24 mouse cellular contexts compared by ENCODE assay signal in genomic region chr4:125430845-125431244, GRCm38 (mm10). TPM values are rescaled to one million over a fixed set of nuclear protein-coding genes. Genes with fewer than 3 reads are reported as not detected.
DNase-seq lines count a peak whose midpoint lies in the region; ATAC-seq lines count a peak whose summit lies in the region.
"Had no signal": no experiment of that assay in that cellular context is flagged by ENCODE, and none has a peak within 500 bp of the region (broad histone marks: within the 10 kb centered on the region; RNA-seq: fewer than 3 reads in every experiment).

No protein-coding gene starts in this region.

- no peaks in the 10 kb centered on the region for H3K36me3 ChIP-seq in embryonic facial prominence, embryonic 14.5 days (ENCODE audit: control insufficient read depth, insufficient read depth, low read length)
- H3K36me3 ChIP-seq in embryonic facial prominence, embryonic 10.5 days (replicated peaks) = no peaks in the 10 kb centered on the region
- H3K36me3 ChIP-seq in midbrain, embryonic 11.5 days (ENCODE audit: control insufficient read depth, insufficient read depth, low read length) = no peaks in the 10 kb centered on the region
- H3K36me3 ChIP-seq in midbrain, embryonic 14.5 days (ENCODE audit: control insufficient read depth, insufficient read depth, low read length) = no peaks in the 10 kb centered on the region
- H3K36me3 ChIP-seq: embryonic facial prominence, embryonic 12.5 days; embryonic facial prominence, embryonic 15.5 days; forebrain, embryonic 10.5 days; forebrain, embryonic 12.5 days; forebrain, embryonic 15.5 days had no signal

- H3K9me3 ChIP-seq in embryonic facial prominence, embryonic 14.5 days (ENCODE audit: control insufficient read depth, low read length) = no peaks in the 10 kb centered on the region
- H3K9me3 ChIP-seq in embryonic facial prominence, embryonic 10.5 days = no peaks in the 10 kb centered on the region
- H3K9me3 ChIP-seq in midbrain, embryonic 11.5 days (ENCODE audit: control insufficient read depth, low read length) = no peaks in the 10 kb centered on the region
- no peaks in the 10 kb centered on the region for H3K9me3 ChIP-seq in midbrain, embryonic 14.5 days (ENCODE audit: control insufficient read depth, low read length)
- H3K9me3 ChIP-seq: embryonic facial prominence, embryonic 12.5 days; embryonic facial prominence, embryonic 15.5 days; forebrain, embryonic 10.5 days; forebrain, embryonic 15.5 days had no signal

- WGBS in embryonic facial prominence, embryonic 14.5 days = 58% methylated on average over 4 of the region's 4 CpGs
- WGBS in embryonic facial prominence, embryonic 10.5 days = 74% methylated on average over 4 of the region's 4 CpGs
- 86% methylated on average over 4 of the region's 4 CpGs for WGBS in midbrain, embryonic 11.5 days
- 71% methylated on average over 4 of the region's 4 CpGs for WGBS in midbrain, embryonic 14.5 days

- DNase-seq in embryonic facial prominence, embryonic 14.5 days (ENCODE audit: low spot score) = peak; percentile 50
- no peak for DNase-seq in embryonic facial prominence, embryonic 10.5 days (ENCODE audit: low spot score)
- DNase-seq in midbrain, embryonic 11.5 days (ENCODE audit: low spot score, missing footprints) = peak; percentile 10
- DNase-seq in midbrain, embryonic 14.5 days = no peak
- DNase-seq in adrenal gland, postnatal 25 days = no peak
- DNase-seq: adrenal gland, adult 2 months; adrenal gland, postnatal 10 days; adrenal gland, postnatal 36 days; B cell, adult 2 months; cerebellum, adult 11 months; cerebellum, adult 18-20 months; cerebellum, adult 8-10 months; cerebellum, adult 9-11 months; cerebellum, postnatal 14 days; cerebellum, postnatal 36 days; embryo, embryonic 11 days had no signal

- H3K4me2 ChIP-seq in embryonic facial prominence, embryonic 14.5 days (ENCODE audit: low read depth, low read length) = no peak overlapping the region
- H3K4me2 ChIP-seq in midbrain, embryonic 11.5 days = no peak overlapping the region
- no peak overlapping the region for H3K4me2 ChIP-seq in midbrain, embryonic 14.5 days (ENCODE audit: low read length)
- H3K4me2 ChIP-seq: embryonic facial prominence, embryonic 12.5 days; embryonic facial prominence, embryonic 15.5 days; forebrain, embryonic 12.5 days; forebrain, embryonic 15.5 days had no signal

- no peak for ATAC-seq in embryonic facial prominence, embryonic 14.5 days (ENCODE audit: low read depth)
- ATAC-seq in midbrain, embryonic 11.5 days (ENCODE audit: low FRiP score) = no peak
- ATAC-seq in midbrain, embryonic 14.5 days (ENCODE audit: low FRiP score, low TSS enrichment) = no peak
- ATAC-seq: CD4-positive, CD25-positive, alpha-beta regulatory T cell, adult 4 months; forebrain, embryonic 15.5 days had no signal

- H3K4me1 ChIP-seq in embryonic facial prominence, embryonic 14.5 days (ENCODE audit: control insufficient read depth, insufficient read depth, low read length) = no peaks in the 10 kb centered on the region
- H3K4me1 ChIP-seq in embryonic facial prominence, embryonic 10.5 days = peaks cover 7% of the 10 kb centered on the region; the same call in 1 of the 2 replicates
- H3K4me1 ChIP-seq in midbrain, embryonic 11.5 days (ENCODE audit: control insufficient read depth, insufficient read depth, low read length) = no peaks in the 10 kb centered on the region
- no peaks in the 10 kb centered on the region for H3K4me1 ChIP-seq in midbrain, embryonic 14.5 days (ENCODE audit: control insufficient read depth, insufficient read depth, low read length)
- H3K4me1 ChIP-seq: embryonic facial prominence, embryonic 12.5 days; embryonic facial prominence, embryonic 15.5 days; forebrain, embryonic 12.5 days; forebrain, embryonic 15.5 days had no signal

- no peaks in the 10 kb centered on the region for H3K27me3 ChIP-seq in embryonic facial prominence, embryonic 14.5 days (replicated peaks; ENCODE audit: control insufficient read depth, insufficient read depth, low read length)
- H3K27me3 ChIP-seq in embryonic facial prominence, embryonic 10.5 days (replicated peaks; ENCODE audit: low read depth, poor library complexity, severe bottlenecking) = peaks cover 13% of the 10 kb centered on the region; the same call in 1 of the 2 replicates
- no peaks in the 10 kb centered on the region for H3K27me3 ChIP-seq in midbrain, embryonic 11.5 days (ENCODE audit: control insufficient read depth, insufficient read depth, low read length)
- no peaks in the 10 kb centered on the region for H3K27me3 ChIP-seq in midbrain, embryonic 14.5 days (ENCODE audit: control insufficient read depth, insufficient read depth, low read length)
- H3K27me3 ChIP-seq: embryonic facial prominence, embryonic 15.5 days; forebrain, embryonic 15.5 days had no signal

- no peak overlapping the region for H3K4me3 ChIP-seq in embryonic facial prominence, embryonic 14.5 days (ENCODE audit: low read depth, low read length)
- no peak overlapping the region for H3K4me3 ChIP-seq in embryonic facial prominence, embryonic 10.5 days
- H3K4me3 ChIP-seq in midbrain, embryonic 11.5 days (ENCODE audit: low read depth, low read length) = no peak overlapping the region
- no peak overlapping the region for H3K4me3 ChIP-seq in midbrain, embryonic 14.5 days (replicated peaks; ENCODE audit: low read depth, low read length)
- H3K4me3 ChIP-seq: embryonic facial prominence, embryonic 12.5 days; embryonic facial prominence, embryonic 15.5 days; erythroblast, embryonic 14.5 days; forebrain, embryonic 10.5 days; forebrain, embryonic 12.5 days; forebrain, embryonic 15.5 days had no signal

- H3K9ac ChIP-seq in embryonic facial prominence, embryonic 14.5 days (ENCODE audit: low read depth, low read length) = no peak overlapping the region
- H3K9ac ChIP-seq in midbrain, embryonic 11.5 days (ENCODE audit: low read length) = no peak overlapping the region
- no peak overlapping the region for H3K9ac ChIP-seq in midbrain, embryonic 14.5 days (replicated peaks; ENCODE audit: low read length)
- H3K9ac ChIP-seq: embryonic facial prominence, embryonic 12.5 days; embryonic facial prominence, embryonic 15.5 days; forebrain, embryonic 12.5 days; forebrain, embryonic 15.5 days had no signal

- no peak overlapping the region for H3K27ac ChIP-seq in embryonic facial prominence, embryonic 14.5 days (replicated peaks; ENCODE audit: low read depth, low read length)
- no peak overlapping the region for H3K27ac ChIP-seq in embryonic facial prominence, embryonic 10.5 days (replicated peaks)
- H3K27ac ChIP-seq in midbrain, embryonic 11.5 days (ENCODE audit: low read depth, low read length) = no peak overlapping the region
- H3K27ac ChIP-seq in midbrain, embryonic 14.5 days (replicated peaks; ENCODE audit: low read depth, low read length) = no peak overlapping the region
- H3K27ac ChIP-seq: embryonic facial prominence, embryonic 12.5 days; embryonic facial prominence, embryonic 15.5 days; forebrain, embryonic 10.5 days; forebrain, embryonic 12.5 days; forebrain, embryonic 15.5 days had no signal

RNA-seq across cellular contexts. Expression of gene Grik3, which starts 59.7 kb away (rescaled TPM):
- polyA plus RNA-seq in embryonic facial prominence, embryonic 14.5 days (2014; fragmentation: Nextera tagmentation; extraction: Ambion mirVana) = 0.39 and 0.59 TPM in 2 replicates
- 0.16 and 0.36 TPM in 2 replicates for polyA plus RNA-seq in embryonic facial prominence, embryonic 10.5 days (2016; fragmentation: Nextera tagmentation; extraction: Ambion mirVana)
- 0.60 and 0.62 TPM in 2 replicates for polyA plus RNA-seq in midbrain, embryonic 11.5 days (2014; fragmentation: Nextera tagmentation; extraction: Ambion mirVana)
- 4.5 and 4.9 TPM in 2 replicates for polyA plus RNA-seq in midbrain, embryonic 14.5 days (2014; fragmentation: Nextera tagmentation; extraction: Ambion mirVana)
- 0.38 and 0.39 TPM in 2 replicates for total RNA-seq in adrenal gland, postnatal 25 days (2021)
- total RNA-seq: common myeloid progenitor, adult 5-6 weeks had no signal
- polyA plus RNA-seq: CD4-positive, CD25-positive, alpha-beta regulatory T cell, adult 4 months; erythroblast, embryonic 14.5 days had no signal

Comparison
In these comparisons a context has a peak if more than half of its experiments do, and no peak if none do; other contexts are left out.
1. DNase-seq: peak in embryonic facial prominence, embryonic 14.5 days (single experiment) and midbrain, embryonic 11.5 days (single experiment); none in embryonic facial prominence, embryonic 10.5 days (single experiment), midbrain, embryonic 14.5 days (single experiment) and adrenal gland, postnatal 25 days (single experiment).